Mouse (Mus musculus): ENCODE measurements around the gene Ugt1a1.
"Not testable (repeated sequence)": the region's sequence is repeated elsewhere in the genome, so short reads cannot be mapped to it uniquely, and the experiment has no call there.

Gene Ugt1a1

DNA sequence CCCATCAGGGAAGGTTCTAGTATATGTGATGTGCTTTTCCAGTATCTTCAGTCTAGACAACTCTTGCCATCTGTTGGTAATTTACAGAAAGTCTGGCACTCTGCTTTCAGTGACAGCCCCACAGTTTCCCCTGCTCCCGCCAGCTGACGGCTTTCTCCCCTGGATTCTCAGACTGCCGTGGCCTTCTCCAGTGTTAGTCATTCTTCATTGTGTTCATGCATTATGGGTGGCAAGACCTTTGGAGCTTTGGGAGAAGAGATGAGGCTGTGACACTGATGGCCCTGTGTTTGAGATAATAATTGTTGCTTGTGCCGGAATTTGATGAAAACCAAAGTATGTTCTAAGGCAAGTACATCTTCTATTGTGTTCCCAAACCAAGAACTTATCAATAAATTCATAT, 6.8 kb downstream of the Ugt1a1 start:
- no peak for DNase-seq

- no peak for DNase-seq
Observed at GRCm38 (mm10) chr1:88219054-88219453, 7.3 kb downstream of the Ugt1a1 start.

DNA sequence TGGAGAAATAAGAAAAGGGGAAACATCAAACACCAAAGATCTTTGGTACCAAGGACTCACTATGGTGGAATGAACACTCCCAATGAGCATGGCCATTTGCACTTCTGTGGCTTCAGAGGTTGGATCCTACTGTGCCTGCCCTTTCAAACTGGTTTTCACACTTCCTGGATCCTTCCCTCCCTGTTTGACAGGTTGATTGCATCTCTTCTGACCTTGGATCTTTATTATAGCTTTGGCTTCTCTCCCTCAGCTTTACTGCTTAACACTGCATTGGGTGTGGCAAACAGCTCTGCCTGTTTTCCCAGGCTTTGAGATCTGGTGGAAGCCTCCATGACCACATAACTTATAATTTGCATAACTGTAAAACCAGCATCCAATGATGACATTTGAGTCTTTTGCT, 8.6 kb downstream of the Ugt1a1 start:
- DNase-seq: no peak

- no peak for DNase-seq
Observed at GRCm38 (mm10) chr1:88222216-88222615, 10.5 kb downstream of the Ugt1a1 start.

DNA sequence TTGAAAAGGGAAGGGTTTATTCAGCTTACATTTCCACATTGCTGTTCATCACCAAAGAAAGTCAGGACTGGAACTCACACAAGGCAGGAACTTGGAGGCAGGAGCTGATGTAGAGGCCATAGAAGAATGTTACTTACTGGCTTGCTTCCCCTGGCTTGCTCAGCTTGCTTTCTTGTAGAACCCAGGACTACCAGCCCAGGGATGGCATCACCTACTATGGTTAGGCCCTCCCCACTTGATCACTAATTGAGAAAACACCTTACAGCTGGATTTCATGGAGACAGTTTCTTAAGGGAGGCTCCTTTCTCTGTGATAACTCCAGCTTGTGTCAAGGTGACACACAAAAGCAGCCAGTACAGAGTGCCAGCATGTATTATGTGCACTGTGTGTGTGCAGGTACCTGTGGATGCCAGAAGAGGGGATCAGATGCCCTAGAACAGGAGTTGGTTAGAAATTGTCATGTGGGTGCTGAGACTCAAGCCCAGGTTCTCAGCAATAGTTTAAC, 11.3 kb downstream of the Ugt1a1 start:
- DNase-seq: not testable (repeated sequence)

DNA sequence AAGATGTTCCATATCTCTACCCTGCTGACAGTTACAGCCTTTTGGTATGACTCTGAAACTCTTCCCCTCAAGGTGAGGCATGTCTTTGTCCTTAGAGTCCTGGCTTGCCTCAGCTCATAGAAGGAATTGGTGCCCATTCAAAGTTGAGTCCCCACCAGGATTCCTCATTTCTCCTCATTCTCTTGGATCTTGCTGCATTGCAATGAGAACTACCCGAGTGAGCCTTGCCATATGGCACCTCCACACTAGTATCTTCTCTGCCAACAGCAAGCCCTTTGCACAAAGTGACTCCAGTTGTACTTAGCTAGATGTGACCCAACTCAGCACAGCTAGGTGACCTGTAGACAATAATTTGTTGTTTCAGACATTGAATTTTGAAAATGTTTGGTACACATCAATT, 11.8 kb downstream of the Ugt1a1 start:
- DNase-seq: no peak

DNA sequence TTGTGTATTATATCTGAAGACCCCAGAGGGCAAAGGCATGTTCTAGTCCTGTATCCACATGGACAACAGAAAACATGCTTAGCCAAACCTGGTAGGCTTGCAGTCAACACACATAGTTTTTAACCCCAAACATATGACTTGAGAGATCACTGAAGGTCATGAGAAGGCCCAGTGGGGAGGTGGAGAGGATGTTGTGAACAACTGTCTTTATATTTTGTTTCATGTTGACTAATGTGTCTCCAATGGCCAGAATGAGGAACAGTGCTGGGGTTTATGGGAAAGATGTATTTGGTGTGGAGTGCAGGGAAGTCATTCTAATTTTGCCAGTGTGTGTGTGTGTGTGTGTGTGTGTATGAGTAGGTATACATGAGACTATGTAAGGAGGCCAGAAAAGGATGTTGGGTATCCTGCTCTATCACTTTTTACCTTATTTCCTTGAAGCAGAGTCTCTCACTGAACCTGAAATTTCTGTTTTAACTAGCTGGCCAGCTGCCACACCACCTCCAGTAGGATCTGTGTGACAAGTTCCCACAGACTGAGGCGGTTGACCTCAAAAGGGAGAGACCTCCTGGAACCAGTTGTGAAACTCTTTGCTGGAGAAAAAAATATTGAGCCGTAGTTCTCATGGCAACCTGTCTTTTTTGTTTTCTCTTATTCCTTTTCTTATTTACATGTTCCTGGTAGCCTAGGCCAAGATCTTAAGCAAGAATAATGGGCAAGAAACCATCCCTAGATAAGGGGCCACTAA, 12.4 kb downstream of the Ugt1a1 start:
- peak in 1 of 2 experiments; percentile 10 for DNase-seq

GRCm38 (mm10) chr1:88225301-88225700, 13.5 kb downstream of the Ugt1a1 start:
- not testable (repeated sequence) for DNase-seq

DNA sequence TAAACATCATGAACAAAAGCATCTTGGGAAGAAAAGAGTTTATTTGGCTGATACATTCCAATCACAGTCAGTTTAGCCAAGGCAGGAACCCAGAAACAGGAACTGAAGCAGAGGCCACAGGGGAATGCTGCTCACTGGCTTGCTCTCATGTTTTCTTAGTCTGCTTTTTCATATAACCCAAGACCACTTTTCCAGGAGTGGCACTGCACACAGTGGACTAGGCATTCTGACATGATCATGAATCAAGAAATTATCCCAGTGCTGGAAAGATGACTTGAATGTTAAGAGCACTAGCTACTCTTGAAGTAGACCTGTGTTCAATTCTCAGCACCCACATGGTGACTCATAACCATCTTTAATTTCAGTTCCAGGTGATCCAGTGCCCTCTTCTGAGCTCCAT, 14.0 kb downstream of the Ugt1a1 start:
- DNase-seq: no peak

DNA sequence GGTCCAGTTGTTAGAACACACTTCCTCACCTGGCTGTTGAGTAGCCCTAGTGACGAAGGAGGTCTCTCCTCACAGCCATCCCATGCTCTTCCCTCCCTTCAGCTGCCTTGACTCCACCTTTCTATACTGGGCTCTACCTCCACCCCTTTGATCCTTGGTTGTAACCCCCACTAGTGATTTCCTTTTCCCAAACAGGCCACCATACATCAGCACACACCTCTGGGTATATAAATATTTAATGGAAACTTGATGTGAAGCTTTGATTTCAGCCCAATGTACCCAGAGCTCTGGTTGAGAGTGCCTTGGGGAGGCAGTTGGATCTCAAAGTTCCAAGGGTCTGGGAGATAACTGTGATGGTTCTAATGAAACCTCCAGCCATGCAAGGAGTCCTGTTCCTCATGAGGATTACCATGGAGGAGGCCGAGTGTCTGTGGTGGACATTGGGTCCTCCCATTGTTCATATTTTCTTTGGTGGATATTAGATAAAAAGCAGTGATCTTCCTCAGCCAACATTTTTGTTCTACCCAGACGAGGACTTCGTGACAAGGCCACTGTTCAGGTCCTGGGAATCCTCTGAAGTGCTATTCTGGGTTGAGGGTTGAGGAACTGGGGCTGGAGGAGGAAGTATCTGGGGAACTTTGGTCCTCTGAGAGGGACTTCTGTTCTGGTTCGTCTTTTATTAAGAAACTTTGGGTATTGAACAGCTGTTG, 15.1 kb downstream of the Ugt1a1 start, which contains the start of gene Mroh2a:
Mroh2a (plus strand) TSS at position 317 of the 710 bp plus-strand sequence.
- DNase-seq: peak in 1 of 2 experiments; percentile 1

DNA sequence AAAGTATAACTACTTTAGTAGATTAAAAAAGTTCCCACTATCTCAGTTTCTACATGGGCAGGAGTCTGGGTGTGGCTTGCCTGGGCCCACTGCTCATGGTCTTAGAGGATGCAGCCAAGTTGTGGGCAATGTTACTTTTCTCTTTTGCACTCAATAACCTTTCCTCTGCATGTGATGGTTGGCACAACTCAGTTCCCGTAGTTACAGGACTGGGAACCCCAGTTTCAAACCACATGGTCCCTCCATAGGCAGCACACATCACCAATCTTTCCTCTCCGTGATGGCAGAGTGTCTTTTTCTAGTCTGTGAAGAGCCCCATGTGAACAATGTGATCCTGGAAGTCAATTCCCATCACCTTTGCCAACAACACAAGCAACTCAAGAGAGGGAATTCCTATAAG, 15.7 kb downstream of the Ugt1a1 start:
- DNase-seq: no peak

- DNase-seq: peak; percentile 9 to 10
Observed at GRCm38 (mm10) chr1:88228121-88228520, 16.4 kb downstream of the Ugt1a1 start.

DNA sequence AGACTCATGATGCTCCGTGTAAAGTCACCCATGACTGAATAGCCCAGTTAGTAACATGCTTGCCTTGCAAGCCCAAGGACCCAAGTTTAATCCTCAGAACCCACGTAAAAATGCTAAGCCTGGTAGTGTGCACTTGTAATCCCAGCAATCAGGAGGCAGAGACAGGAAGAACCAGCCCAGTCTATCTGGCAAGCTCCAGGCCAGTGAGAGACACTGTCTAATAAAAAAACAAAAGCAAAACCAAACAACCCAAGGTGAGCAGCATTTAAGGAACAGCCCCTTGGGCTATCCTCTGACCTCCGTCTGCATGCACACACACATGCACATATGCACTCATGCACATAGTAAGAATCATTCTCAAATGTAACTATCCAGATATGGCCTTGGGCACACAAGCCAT, 17.8 kb downstream of the Ugt1a1 start:
- no peak for DNase-seq

- DNase-seq: no peak
Observed at GRCm38 (mm10) chr1:88229986-88230385, 18.2 kb downstream of the Ugt1a1 start.

GRCm38 (mm10) chr1:88230421-88230820, 18.7 kb downstream of the Ugt1a1 start:
- DNase-seq: no peak

DNA sequence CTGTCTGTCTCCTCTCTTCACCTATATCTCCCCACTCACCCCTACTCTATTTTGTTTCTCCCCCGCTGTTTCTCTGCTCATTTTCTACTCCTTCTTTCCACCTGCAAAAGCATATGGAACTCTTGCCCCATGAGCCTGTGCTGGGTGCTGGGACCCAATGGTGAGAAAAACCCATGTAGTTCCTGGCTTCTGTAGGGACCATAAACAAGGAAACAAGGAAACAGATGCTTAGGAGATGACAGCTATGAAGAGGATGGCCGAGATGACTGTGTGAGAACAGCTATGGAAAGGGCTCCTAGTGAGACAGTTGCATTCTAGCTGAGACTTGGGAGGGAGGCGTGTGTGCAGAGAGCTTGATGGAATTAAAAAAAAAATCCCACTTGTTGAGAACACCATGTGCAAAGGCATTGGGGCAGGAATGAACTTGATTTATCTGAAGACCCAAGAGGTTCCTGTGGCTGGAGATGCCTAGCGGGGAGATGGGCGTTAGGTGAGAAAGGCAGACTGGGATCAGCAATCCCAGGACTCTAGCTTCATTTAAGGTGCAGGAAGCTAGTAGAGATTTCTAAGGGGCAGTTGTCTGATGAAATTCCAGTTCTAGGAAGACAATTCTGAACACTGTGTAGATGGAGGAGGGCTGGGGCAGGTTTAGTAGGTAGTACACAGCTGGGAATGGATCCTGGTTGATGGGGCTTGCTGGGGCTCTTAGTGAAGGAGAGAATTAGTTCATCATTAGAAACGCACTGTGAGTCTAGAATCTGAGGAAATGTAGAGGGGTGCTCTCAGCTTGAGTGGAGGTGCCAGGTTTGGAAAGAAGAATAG, 19.4 kb downstream of the Ugt1a1 start:
- DNase-seq: no peak

- DNase-seq: no peak
Observed at GRCm38 (mm10) chr1:88231803-88232499, 20.2 kb downstream of the Ugt1a1 start.

- no peak for DNase-seq
Observed at GRCm38 (mm10) chr1:88232664-88233380, 21.1 kb downstream of the Ugt1a1 start.

DNA sequence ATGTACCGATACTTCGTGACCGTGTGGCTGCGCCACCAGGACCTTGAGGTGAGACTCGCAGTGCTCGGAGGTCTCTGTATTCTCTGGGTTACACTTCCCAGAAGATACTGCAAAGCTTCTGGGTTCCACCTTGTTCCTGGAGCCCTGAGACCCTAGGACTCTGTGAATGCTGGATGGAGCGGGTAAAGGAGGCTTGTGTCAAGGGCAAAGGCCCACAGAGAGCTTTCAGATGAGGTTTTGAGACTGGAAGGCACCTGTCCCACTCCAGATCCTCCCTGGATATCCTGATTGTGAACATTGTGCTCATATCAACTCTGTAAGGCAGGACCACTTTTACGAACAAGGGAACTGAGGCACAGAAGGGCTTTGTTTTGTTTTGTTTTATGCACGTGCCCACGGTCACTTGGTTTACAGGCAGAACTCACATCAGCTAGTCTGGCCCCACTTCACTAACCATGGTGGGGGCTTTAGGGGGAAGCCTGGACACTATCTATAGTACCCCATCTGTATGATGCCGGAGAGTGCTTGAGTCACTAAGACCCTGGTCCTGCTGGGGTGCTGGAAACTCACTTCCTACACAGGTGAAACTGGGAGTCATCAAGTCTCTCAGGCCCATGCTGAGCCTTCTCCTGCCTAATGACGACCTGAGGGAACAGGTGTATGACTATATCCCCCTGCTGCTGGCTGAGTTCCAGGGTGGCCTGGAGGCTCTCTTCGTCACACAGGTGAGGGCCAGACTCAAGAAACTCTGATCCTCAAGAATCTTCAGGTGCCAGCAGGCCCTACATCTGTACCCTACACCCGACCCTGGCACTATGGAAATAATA, 21.9 kb downstream of the Ugt1a1 start:
- DNase-seq: peak in 1 of 2 experiments; percentile 38

- DNase-seq: no peak
Observed at GRCm38 (mm10) chr1:88234248-88234610, 22.5 kb downstream of the Ugt1a1 start.

DNA sequence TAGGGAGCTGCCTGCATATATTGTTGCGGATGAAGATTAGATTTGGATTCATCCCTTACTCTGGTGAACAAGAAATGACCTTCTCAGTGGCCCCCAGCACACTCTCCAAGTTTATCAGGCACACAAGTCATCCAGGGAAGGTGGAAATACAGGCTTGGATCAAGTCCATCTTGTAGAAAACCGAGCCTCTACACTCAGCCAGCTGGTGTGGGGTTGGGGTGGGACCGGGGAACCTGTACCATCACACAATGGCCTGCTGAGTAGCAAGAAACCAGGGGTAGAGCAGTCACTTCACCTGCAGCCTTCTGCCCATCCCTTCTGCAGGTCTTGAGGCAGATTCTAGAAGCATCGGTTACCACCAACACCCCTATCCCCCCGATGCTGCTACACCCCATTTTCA, 22.9 kb downstream of the Ugt1a1 start:
- no peak for DNase-seq

Measured in cerebellum, postnatal 25 days (tissue).